Mouse (Mus musculus) 3134 (cell line): Measurements from ENCODE around the gene Zmynd19.
A peak's percentile ranks its signal among the peaks of the same experiment; 100 is the strongest.

ENCODE experiments used
- DNase-seq: peaks from one replicate; pipeline ENCODE4 v3.0.0-alpha.2; 2011; ENCODE audit warnings: low spot score; ENCODE audit not compliant: insufficient read length; ENCODE audit errors: extremely low read depth

Zmynd19 gene

GRCm38 (mm10) chr2:24949421-24950188, at the start of gene Zmynd19:
Gene Zmynd19, plus strand, starts transcription at chr2:24949792.
- peak; percentile 96 for DNase-seq

GRCm38 (mm10) chr2:24901055-24901454, 48.5 kb upstream of the Zmynd19 start:
- no peak for DNase-seq

- no peak for DNase-seq
These were observed 46.6 kb upstream of the Zmynd19 start for GRCm38 (mm10) chr2:24902999-24903398.

- DNase-seq, result no peak
These were observed 44.6 kb upstream of the Zmynd19 start for GRCm38 (mm10) chr2:24904823-24905652.

DNA sequence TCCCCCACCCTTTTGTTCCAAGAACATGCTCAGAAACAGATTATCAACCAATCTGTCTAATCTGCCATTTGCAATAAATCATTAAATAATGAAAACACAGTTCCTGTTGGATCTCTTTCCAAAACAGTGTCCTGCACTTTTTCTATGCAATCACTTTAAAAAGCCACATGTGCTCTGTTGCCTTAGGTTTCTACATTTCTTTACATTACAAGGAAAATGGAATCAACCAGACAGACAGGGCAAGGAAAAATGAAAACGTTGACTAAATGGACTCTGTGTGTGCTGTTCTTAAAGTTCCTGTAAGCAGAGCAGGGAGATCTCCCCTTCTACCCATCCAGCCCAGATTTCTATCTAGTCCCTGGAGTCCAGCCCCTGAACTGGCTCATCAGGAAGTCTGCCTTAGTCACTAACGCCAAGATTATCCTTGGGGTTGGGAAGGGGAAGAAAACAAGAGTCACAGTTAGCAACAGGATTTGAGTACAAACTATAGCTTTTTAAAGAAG, 43.9 kb upstream of the Zmynd19 start:
- DNase-seq, result no peak

GRCm38 (mm10) chr2:24910481-24910880, 39.1 kb upstream of the Zmynd19 start:
- DNase-seq, result no peak

DNA sequence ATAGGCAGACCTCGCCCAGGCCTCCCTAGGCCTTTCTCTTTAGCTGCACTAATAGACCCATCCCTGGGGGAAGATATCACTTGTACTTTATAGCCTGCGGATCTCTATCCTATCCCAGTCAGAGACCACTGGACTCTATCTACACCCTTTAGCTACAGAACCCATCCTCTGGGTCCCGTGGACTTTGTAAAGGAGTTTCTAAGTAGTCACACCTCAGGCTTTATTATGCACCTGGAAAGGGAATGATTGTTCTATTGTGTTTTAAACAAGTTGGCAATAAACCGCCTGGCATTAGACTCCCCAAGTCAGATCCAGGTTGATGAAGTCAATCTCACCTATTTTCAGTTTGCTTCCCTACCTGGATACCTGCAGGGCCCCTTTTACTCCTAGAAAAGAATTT, 37.4 kb upstream of the Zmynd19 start:
- no peak for DNase-seq

DNA sequence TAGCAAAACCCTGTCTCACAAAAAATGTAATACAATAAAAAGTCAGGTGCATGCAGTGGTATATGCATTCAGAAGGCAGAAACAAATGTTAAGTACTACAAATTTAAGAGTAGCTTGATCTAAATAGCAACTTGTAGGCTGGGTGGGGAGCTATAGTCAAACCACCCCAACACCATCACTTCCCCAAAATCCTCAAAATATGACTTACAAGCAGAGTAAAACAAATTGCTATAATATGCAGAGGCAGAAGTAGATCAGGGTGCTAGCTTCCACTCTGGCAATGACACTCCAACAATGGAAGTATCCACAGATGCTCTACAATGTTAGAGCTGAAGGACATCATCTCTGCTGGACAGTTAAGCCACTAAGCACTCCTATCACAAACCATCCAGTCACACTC, 37.0 kb upstream of the Zmynd19 start:
- DNase-seq, result no peak

DNA sequence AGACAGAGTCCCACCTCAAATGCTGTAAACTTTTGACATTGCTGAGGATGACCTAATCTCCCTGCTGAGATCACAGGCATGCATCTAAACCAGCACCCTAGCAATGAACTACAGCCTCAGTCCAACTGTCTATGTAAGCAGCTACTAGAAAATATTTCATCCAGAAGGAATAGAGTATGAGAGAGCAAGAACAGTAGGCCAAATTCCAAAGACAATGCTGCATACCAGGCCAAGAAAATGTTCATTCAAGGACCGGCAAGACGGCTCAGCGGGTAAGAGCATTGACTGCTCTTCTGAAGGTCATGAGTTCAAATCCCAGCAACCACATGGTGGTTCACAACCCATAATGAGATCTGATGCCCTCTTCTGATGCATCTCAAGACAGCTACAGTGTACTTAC, 34.8 kb upstream of the Zmynd19 start:
- DNase-seq, result no peak

- peak; percentile 84 for DNase-seq
These were observed 30.4 kb upstream of the Zmynd19 start, which contains the start of gene Ehmt1 for GRCm38 (mm10) chr2:24918930-24919838. Gene Ehmt1, minus strand, starts transcription at chr2:24919614.

- no peak for DNase-seq
These were observed 29.8 kb upstream of the Zmynd19 start for GRCm38 (mm10) chr2:24919839-24920175.

- no peak for DNase-seq
These were observed 26.0 kb upstream of the Zmynd19 start for GRCm38 (mm10) chr2:24923561-24923960.

DNA sequence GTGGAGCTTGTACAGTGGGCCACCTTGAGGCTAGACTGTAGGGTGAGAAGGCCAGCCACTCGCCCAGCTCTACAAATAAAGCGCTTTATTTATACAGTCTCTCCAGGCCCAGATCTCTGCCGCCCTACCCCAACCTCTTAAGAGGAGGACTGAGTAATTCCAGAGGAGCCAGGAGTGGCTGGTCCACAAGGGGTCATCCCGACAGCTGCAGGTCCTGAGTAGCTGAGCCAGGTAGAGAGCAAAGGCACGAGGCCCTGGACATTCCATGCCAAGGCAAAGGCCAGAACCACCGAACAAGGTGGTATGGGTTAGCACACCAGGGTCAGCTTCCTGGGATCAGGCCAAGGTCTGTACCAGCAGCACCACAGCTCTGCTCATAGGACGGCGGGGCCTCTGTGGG, 24.3 kb upstream of the Zmynd19 start:
- DNase-seq, result no peak

DNA sequence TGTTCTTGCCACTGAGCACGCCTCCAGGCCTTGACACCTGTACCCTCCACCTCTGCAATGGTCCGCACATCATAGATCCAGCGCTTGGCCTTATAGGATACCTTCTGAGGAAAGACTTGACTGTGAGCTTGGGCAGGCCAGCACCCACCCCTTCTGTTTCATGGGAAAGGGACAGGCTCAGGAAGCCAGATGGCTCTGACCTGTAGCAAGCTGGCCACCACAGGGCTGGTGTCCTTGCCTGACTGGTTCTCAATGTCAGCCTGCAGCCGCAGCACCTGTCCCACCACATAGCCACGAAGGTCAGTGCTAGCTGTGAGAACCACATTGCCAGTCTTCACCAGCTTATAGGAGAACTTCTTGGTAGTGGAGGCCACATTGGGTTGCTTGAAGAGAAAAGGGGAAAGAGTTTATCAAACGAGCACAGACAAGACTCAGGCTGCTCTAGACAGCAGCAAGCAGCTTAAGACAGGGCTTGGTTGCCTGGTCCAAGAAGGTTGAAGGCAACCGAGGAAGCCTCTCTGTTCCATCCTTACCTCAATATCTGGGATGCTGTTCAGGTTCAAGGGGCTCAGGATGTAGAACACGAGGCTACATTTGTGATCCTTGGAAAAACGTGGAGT, 23.1 kb upstream of the Zmynd19 start:
- no peak for DNase-seq

- DNase-seq, result no peak
These were observed 22.6 kb upstream of the Zmynd19 start for GRCm38 (mm10) chr2:24926965-24927358.

DNA sequence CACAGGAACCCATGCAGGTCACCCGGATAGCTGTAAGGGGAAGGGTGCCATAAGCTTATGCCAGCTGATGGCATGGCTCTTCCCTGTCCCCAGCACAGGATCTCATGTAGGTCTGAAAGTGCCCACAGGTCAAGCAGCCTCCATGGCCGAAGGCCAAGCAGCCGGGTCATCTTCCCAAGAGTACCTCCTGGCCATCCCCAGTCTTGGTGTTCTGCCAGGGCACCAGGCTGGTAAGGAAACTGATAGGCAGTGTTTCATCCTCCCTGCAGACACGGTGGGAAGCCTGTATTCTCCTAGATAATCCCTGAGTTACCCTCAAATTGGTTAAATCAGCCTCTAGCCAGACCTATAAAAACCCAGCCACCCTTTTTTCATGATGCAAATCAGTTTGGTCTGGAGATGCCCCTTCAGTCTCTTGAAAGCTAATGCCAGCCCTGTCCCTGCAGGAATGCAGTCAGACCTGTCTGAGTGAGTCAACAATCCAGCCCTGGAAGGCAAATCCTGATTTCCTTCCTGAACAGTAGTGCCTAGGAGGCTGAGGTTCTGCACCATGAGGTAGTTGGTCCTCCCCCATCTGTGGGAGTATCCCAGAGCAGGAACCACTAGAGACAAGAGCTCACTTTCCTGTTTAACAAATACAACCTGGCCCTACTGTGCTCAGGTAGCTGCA, 21.6 kb upstream of the Zmynd19 start:
- DNase-seq, result no peak

GRCm38 (mm10) chr2:24929119-24929518, 20.5 kb upstream of the Zmynd19 start:
- DNase-seq, result no peak

DNA sequence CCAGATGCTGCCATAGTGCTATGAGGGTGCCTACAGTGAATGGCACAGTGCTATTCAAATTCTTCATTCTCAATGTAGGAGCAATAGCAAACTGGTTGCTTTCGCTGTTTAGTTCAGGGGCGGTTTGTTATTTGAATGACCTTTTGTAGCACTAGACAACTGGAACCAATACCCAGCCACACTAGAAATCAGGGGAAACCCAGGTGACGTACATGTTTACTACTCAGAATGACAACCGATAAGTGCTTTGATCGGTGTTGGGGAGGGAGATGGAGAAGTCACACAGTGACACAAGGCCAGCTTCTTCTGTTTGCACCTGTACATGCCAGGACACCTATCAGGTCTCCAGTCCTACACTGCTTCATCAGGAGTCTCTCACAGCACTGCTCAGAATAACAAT, 20.0 kb upstream of the Zmynd19 start:
- DNase-seq, result no peak

GRCm38 (mm10) chr2:24934441-24934963, 15.1 kb upstream of the Zmynd19 start:
- DNase-seq, result no peak
